Mouse (Mus musculus): ENCODE data around the gene Mrps6. TPM values are rescaled to one million over a fixed set of nuclear protein-coding genes. Genes with fewer than 3 reads are reported as not detected.
"Not testable (repeated sequence)": the region's sequence is repeated elsewhere in the genome, so short reads cannot be mapped to it uniquely, and the experiment has no call there.

Gene Mrps6
- polyA plus RNA-seq, 1 experiment from 2014 or later, result 106 TPM

DNA sequence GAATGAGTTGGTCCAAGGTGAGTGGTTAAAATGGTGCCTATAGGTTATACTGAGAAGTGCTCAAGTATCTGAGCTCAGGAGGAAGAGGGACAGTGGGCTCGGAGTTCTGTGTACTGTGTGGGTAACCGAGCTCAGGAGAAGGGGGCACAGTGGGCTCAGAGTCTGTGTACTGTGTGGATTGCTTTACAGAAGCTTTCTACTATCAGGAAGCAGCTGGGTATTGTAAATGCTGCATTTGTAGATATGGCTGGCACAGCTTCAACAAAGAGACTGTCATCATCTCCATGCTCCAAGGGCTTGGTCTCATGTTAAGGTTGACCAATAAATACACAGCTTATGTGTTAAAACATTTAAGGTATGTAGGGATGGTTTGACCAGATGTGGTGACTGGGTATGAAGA lies 6.7 kb downstream of the Mrps6 start:
- Histone ChIP-seq H3K9me3 (no peaks in the 10 kb centered on the region), H3K4me2 (no peak overlapping the region), H3K27me3 (replicated peaks) (no peaks in the 10 kb centered on the region), H3K27ac (replicated peaks) (no peak overlapping the region), H3K4me1 (peaks cover 21% of the 10 kb centered on the region), H3K9ac (no peak overlapping the region), H3K36me3 (peaks cover 81% of the 10 kb centered on the region), H3K4me3 (no peak overlapping the region)
- no peak for ATAC-seq (ENCODE audit: extremely low read depth, insufficient number of reproducible peaks, low FRiP score, low TSS enrichment)
- WGBS, result 68% methylated on average over 2 of the region's 2 CpGs

DNA sequence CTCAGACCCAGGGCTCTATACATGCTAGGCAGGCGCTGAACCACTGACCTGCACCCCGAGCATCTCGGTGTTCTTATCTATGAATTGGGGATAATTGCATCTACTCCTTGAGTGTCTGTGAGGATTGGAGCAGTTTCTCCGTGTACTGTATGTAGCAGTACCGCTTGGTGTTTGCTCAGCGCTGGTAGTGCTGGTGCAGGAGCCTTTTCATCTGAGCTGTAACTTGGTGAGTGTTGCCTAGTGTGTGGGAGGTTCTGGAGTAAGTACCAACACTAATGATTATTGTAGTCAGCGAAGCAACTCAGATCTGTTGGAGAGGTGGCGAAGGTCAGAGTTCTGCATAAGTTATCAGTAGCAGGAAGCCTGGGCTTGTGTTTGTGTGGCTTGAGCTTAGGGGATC lies 12.3 kb downstream of the Mrps6 start:
- ATAC-seq (ENCODE audit: extremely low read depth, insufficient number of reproducible peaks, low FRiP score, low TSS enrichment), result no peak
- Histone ChIP-seq H3K9ac (no peak overlapping the region), H3K9me3 (no peaks in the 10 kb centered on the region), H3K27ac (replicated peaks) (no peak overlapping the region), H3K4me2 (no peak overlapping the region), H3K36me3 (peaks cover 67% of the 10 kb centered on the region), H3K4me3 (no peak overlapping the region), H3K27me3 (replicated peaks) (no peaks in the 10 kb centered on the region), H3K4me1 (no peaks in the 10 kb centered on the region)
- 75% methylated on average over 8 of the region's 8 CpGs for WGBS

DNA sequence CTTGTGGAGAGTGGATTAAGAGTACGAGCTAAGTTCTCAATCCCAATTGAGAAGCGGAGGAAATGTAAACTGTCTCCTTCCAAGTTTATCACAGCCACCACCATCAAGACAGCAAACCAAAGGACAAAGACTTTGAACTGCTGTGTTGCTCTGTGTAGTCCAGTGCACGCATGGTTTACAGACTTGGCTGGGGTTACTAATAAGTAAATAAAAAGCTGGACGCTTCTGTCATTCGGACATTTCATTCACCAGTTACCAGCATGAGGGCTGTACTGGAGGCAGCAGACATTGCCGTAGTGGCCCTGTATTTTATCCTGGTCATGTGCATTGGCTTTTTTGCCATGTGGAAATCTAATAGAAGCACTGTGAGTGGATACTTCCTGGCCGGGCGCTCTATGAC lies 18.7 kb downstream of the Mrps6 start:
- Histone ChIP-seq H3K9me3 (no peaks in the 10 kb centered on the region), H3K9ac (no peak overlapping the region), H3K4me2 (no peak overlapping the region), H3K27me3 (replicated peaks) (no peaks in the 10 kb centered on the region), H3K27ac (replicated peaks) (no peak overlapping the region), H3K36me3 (peaks cover 48% of the 10 kb centered on the region), H3K4me1 (no peaks in the 10 kb centered on the region), H3K4me3 (no peak overlapping the region)
- ATAC-seq (ENCODE audit: extremely low read depth, insufficient number of reproducible peaks, low FRiP score, low TSS enrichment), result no peak
- 92% methylated on average over 8 of the region's 8 CpGs for WGBS

DNA sequence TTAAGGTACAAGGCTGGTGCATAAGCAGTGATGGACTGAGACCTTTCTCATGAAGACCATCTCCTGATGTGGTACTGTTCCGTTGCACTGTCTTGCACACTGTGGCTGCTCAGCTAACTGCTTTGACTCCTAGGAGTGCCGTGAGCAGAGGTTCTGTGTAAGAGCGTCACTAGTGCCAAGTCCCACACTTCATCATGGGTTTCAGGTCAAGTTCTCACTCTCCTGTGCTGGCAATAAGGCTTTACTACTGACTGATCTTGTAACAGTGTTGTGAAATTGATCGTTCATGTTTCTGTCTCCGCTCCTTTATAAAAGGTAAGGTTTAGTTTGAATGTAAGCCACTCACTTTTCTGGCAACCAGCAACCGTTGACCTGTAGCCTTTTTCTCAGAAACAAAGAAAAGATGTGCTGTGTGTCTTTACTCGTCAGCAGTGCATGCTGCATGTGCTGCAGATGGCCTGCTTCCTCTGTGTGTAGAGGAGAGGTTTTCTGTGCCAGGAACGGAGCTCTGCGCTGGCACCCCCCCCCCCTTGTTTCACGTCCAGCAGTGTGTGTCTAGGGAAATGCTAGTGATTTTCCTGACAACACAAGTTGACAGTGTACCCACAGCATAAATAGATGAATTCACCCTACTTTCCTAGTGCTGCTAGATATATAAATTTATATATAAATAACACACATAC lies 25.8 kb downstream of the Mrps6 start:
- 84% methylated on average over 10 of the region's 10 CpGs for WGBS
- Histone ChIP-seq H3K9ac (no peak overlapping the region), H3K27me3 (replicated peaks) (no peaks in the 10 kb centered on the region), H3K4me1 (no peaks in the 10 kb centered on the region), H3K36me3 (peaks cover 26% of the 10 kb centered on the region), H3K9me3 (no peaks in the 10 kb centered on the region), H3K4me3 (no peak overlapping the region), H3K27ac (replicated peaks) (no peak overlapping the region), H3K4me2 (no peak overlapping the region)
- ATAC-seq (ENCODE audit: extremely low read depth, insufficient number of reproducible peaks, low FRiP score, low TSS enrichment), result no peak

DNA sequence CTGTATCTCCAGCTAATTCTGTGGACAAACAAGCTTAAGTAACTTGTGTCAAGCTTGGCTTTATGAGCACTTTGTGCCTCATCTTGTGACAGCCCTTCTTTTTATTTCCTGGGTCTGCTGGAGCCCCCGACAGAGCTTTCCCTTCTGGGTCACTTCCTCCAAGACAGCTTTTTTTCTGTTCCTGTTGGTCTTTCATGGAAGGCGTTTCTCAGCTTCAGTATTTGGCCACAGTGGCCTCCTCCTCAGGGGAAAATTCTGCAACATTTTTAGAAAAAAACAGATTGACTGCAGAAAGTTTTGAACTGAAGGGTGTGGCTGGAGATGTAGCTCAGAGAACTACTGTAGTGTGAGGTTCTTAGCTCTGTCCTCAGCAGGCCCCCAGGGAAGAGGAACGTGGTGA lies 31.2 kb downstream of the Mrps6 start:
- no peaks in the 10 kb centered on the region for H3K36me3 ChIP-seq
- no peak overlapping the region for H3K9ac ChIP-seq
- H3K9me3 ChIP-seq, result no peaks in the 10 kb centered on the region
- ATAC-seq (ENCODE audit: extremely low read depth, insufficient number of reproducible peaks, low FRiP score, low TSS enrichment), result no peak
- no peaks in the 10 kb centered on the region for H3K4me1 ChIP-seq
- no peak overlapping the region for H3K4me3 ChIP-seq
- H3K4me2 ChIP-seq, result no peak overlapping the region
- H3K27ac ChIP-seq (replicated peaks), result no peak overlapping the region
- WGBS, result 68% methylated on average over 3 of the region's 3 CpGs
- no peaks in the 10 kb centered on the region for H3K27me3 ChIP-seq (replicated peaks)

DNA sequence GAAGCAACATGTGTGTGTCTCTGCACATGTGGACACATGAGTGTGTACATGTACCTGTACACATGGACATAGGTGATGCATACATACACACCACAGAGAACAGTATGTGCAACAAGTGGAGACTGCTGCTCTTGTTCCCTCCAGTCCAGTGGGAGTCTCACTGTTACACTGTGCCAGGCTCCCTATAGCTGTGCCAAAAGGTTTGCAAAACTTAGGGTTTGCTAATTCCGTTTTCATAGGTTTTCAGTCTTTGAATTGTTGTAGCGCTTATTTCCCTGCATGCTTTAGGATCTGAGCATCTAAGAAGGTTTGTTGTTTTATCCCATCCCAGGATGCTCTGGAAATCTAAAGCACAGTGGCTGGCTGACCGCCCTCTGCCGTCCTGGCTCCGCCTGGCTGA lies 33.8 kb downstream of the Mrps6 start:
- Histone ChIP-seq H3K27ac (replicated peaks) (no peak overlapping the region), H3K36me3 (0 out of 2 replicates have a peak, but pooled peaks cover 3% of the 10 kb centered on the region), H3K27me3 (replicated peaks) (no peaks in the 10 kb centered on the region), H3K4me1 (peaks cover 7% of the 10 kb centered on the region; the same call in 1 of the 2 replicates), H3K4me2 (no peak overlapping the region), H3K4me3 (no peak overlapping the region), H3K9me3 (no peaks in the 10 kb centered on the region), H3K9ac (no peak overlapping the region)
- WGBS, result 65% methylated on average over 5 of the region's 5 CpGs
- ATAC-seq (ENCODE audit: extremely low read depth, insufficient number of reproducible peaks, low FRiP score, low TSS enrichment), result no peak

DNA sequence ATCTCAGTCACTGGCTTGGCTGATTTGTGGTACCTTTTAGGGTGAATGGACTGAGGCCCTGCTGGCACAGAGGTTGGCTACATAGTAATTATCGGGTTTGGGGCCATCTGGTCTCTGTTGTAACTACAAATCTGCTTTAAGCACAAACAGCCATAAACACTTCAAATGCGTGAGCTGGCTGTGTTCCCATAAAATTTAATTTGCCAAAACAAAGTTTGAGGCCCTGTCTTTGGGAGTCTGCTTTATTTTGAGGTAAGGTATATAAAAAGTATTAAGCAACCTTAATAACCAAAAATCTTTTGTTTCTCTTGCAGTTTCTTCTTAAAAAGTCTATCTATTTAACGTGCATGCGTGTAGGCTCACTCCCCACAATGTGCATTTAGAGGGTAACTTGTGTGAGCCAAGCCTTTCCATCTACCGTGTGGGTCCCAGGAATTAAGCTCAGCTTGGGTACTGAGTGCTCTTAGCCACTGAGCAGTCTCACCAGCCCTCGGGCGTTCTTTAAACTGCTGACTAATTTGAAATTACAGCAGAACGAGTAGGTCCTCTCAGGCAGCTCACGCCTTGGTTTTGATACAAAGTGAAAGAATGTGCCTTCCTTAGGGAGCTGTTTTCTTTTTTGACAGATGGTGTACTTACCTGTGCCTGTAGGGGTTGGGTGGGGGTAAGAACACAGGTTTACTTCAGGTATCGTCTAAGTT lies 40.4 kb downstream of the Mrps6 start:
- WGBS, result 83% methylated on average over 10 of the region's 10 CpGs
- H3K27ac ChIP-seq (replicated peaks), result no peak overlapping the region
- H3K27me3 ChIP-seq (replicated peaks), result no peaks in the 10 kb centered on the region
- no peak overlapping the region for H3K9ac ChIP-seq
- H3K36me3 ChIP-seq, result peaks cover 32% of the 10 kb centered on the region
- H3K4me2 ChIP-seq, result no peak overlapping the region
- H3K4me1 ChIP-seq, result peaks cover 16% of the 10 kb centered on the region
- H3K9me3 ChIP-seq, result no peaks in the 10 kb centered on the region
- ATAC-seq (ENCODE audit: extremely low read depth, insufficient number of reproducible peaks, low FRiP score, low TSS enrichment), result no peak
- no peak overlapping the region for H3K4me3 ChIP-seq

DNA sequence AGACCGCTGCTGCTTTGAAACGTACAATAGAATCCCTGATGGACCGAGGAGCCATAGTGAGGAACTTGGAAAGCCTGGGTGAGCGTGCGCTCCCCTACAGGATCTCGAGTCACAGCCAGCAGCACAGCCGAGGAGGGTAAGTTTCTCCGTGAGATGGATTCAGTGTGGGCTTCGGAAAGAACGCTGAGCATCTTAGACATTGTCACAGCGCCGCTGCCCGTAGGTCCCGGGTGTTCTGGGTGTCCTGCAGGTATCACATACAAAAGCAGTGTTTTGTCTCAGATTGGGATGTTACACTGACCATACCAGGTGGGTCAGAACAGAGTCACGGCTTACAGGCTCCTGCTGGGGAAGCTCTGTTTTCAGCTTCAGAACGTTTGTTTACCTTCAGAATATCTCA lies 41.5 kb downstream of the Mrps6 start:
- ATAC-seq (ENCODE audit: extremely low read depth, insufficient number of reproducible peaks, low FRiP score, low TSS enrichment), result no peak
- 89% methylated on average over 16 of the region's 16 CpGs for WGBS
- no peak overlapping the region for H3K4me3 ChIP-seq

DNA sequence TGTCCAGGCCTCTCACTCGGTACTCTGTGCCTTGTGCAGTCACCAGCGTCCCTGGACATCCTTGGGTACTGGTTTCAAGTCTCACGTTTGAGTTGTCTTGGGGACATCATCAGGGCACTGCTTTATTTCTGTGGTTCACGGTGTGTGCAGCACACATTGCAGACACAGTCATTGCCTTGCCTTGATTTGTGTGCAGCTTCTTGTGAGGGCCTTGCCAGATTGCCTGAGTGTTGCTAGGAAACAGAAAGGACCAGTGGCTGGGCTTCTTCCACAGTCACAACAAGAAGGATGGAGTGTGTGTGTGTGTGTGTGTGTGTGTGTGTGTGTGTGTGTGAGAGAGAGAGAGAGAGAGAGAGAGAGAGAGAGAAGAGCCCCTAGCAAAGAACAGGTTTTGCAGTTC lies 42.0 kb downstream of the Mrps6 start:
- Histone ChIP-seq H3K36me3 (peaks cover 32% of the 10 kb centered on the region), H3K9me3 (no peaks in the 10 kb centered on the region), H3K9ac (no peak overlapping the region), H3K4me1 (peaks cover 30% of the 10 kb centered on the region), H3K27me3 (replicated peaks) (no peaks in the 10 kb centered on the region), H3K27ac (replicated peaks) (no peak overlapping the region), H3K4me3 (no peak overlapping the region), H3K4me2 (no peak overlapping the region)
- ATAC-seq (ENCODE audit: extremely low read depth, insufficient number of reproducible peaks, low FRiP score, low TSS enrichment), result no peak
- 81% methylated on average over 4 of the region's 4 CpGs for whole genome bisulfite sequencing

More for the DNA sequence above, 41.5 kb downstream of the Mrps6 start:
- H3K9me3 ChIP-seq, result no peaks in the 10 kb centered on the region
- H3K27ac ChIP-seq (replicated peaks), result no peak overlapping the region
- H3K4me1 ChIP-seq, result peaks cover 25% of the 10 kb centered on the region
- H3K4me2 ChIP-seq, result no peak overlapping the region
- H3K36me3 ChIP-seq, result peaks cover 32% of the 10 kb centered on the region
- no peak overlapping the region for H3K9ac ChIP-seq
- no peaks in the 10 kb centered on the region for H3K27me3 ChIP-seq (replicated peaks)

DNA sequence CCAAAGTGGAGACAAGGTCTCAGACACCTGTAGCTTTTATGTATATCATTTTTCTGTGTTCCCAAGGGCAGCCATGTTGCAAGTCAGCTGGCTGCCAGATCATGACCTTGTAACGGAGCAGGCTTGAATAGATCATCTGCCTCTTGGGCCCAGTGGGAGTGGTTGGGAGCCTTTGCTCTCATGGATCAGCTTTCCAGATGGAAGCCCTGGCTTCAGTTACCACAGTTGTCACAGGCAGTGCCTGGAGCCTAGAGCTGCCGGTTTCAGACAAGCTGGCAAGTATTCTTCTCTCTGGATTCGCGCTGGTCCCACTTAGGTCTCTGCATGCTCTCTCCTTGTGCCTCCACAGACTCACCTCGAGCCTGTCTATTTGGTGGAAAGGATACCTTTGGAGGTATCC lies 44.0 kb downstream of the Mrps6 start:
- ATAC-seq (ENCODE audit: extremely low read depth, insufficient number of reproducible peaks, low FRiP score, low TSS enrichment), result no peak

DNA sequence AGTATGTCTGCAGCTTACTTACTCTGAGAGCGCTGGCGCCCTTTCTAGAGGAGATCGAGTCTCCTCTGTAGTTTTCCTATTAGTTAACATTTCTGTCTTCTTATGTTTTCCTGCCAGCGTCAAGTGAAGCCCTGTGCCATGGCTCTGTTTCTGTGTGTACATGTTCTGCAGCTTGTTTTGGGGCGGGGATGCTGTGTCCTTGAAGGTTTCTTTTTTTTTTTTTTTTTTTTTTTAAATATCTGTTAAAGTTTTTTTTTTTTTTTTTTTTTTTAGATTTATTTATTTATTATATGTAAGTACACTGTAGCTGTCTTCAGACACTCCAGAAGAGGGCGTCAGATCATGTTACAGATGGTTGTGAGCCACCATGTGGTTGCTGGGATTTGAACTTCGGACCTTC lies 44.9 kb downstream of the Mrps6 start:
- Histone ChIP-seq H3K27ac (replicated peaks) (peak overlapping the region; percentile 92; the same call in 1 of the 2 replicates), H3K4me1 (peaks cover 32% of the 10 kb centered on the region), H3K36me3 (peaks cover 29% of the 10 kb centered on the region)
- H3K27me3 ChIP-seq (replicated peaks); H3K4me2 ChIP-seq; ATAC-seq (ENCODE audit: extremely low read depth, insufficient number of reproducible peaks, low FRiP score, low TSS enrichment); H3K9me3 ChIP-seq; H3K4me3 ChIP-seq; H3K9ac ChIP-seq: not testable (repeated sequence)
- 90% methylated on average over 6 of the region's 7 CpGs for WGBS

More for the DNA sequence above, 44.0 kb downstream of the Mrps6 start:
- H3K4me2 ChIP-seq, result no peak overlapping the region
- peaks cover 32% of the 10 kb centered on the region for H3K4me1 ChIP-seq
- WGBS, result 85% methylated on average over 5 of the region's 5 CpGs
- H3K9ac ChIP-seq, result no peak overlapping the region
- H3K36me3 ChIP-seq, result peaks cover 29% of the 10 kb centered on the region
- no peak overlapping the region; the same call in 1 of the 2 replicates for H3K27ac ChIP-seq (replicated peaks)
- H3K9me3 ChIP-seq, result no peaks in the 10 kb centered on the region
- H3K4me3 ChIP-seq, result no peak overlapping the region
- no peaks in the 10 kb centered on the region for H3K27me3 ChIP-seq (replicated peaks)

Data from heart, embryonic 13.5 days (tissue).